Comparison of ENCODE assay signal across 18 mouse cellular contexts in the genomic region with DNA sequence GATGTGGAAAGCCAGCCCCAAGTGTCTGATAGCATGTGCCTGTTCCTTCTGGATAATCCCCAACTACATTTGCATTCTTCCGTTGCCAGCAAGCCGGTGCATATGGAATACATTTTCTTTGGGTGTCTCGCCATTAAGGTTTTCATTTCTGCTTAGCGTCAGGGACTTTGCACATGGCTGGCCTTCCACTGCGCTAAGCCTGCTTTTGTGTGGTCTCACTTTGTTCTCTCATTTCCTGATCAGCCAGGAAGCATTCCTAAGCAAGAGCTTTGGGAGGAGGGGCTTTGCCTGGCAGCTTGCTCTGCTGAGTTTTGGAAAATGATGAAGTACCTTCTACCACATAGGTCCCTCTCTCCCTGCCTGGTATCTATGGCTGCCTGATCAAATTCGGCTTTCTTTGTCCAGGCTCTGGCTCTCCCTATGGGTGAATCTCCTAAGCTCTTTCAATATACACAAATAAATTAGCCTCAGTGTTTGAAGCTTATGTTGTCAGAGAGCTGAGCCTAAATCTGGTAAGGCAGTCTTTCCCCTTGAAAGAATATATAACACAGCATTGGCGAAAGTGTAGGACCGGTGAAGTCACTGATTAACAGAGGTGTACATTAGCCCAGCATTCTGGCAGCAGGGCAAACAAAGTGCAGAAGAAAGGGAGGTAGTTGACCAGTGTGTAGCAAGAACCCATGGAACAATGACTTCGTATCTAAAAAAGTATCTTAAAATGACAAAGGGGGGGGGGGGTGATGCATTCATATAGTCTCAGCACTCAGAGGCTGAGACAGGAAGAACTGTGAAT.
DNase-seq lines count a peak whose midpoint lies in the region; ATAC-seq and TF ChIP-seq lines count a peak whose summit lies in the region.
"Had no signal": no experiment of that assay in that cellular context is flagged by ENCODE, and none has a peak within 500 bp of the region (broad histone marks: within the 10 kb centered on the region; RNA-seq: fewer than 3 reads in every experiment).

No protein-coding gene starts in this region.

- no peak overlapping the region for H3K9ac ChIP-seq in liver, embryonic 11.5 days (ENCODE audit: low read depth, low read length)
- no peak overlapping the region for H3K9ac ChIP-seq in liver, postnatal 0 days (replicated peaks)
- H3K9ac ChIP-seq: hindbrain, embryonic 12.5 days; limb, embryonic 12.5 days had no signal

- no peaks in the 10 kb centered on the region for H3K9me3 ChIP-seq in liver, embryonic 11.5 days (ENCODE audit: control insufficient read depth, low read length)
- H3K9me3 ChIP-seq in liver, postnatal 0 days (ENCODE audit: low read length), result no peaks in the 10 kb centered on the region
- H3K9me3 ChIP-seq in embryonic facial prominence, embryonic 10.5 days, result no peaks in the 10 kb centered on the region
- H3K9me3 ChIP-seq: hindbrain, embryonic 12.5 days; limb, embryonic 12.5 days had no signal

- H3K36me3 ChIP-seq in liver, embryonic 11.5 days (ENCODE audit: control insufficient read depth, insufficient read depth, low read length), result no peaks in the 10 kb centered on the region
- H3K36me3 ChIP-seq in liver, postnatal 0 days (replicated peaks; ENCODE audit: insufficient read depth, low read length), result no peaks in the 10 kb centered on the region
- no peaks in the 10 kb centered on the region for H3K36me3 ChIP-seq in embryonic facial prominence, embryonic 10.5 days (replicated peaks)
- H3K36me3 ChIP-seq: hindbrain, embryonic 12.5 days; limb, embryonic 12.5 days had no signal

- H3K27me3 ChIP-seq in liver, embryonic 11.5 days (replicated peaks; ENCODE audit: control insufficient read depth, insufficient read depth, low read length), result no peaks in the 10 kb centered on the region
- H3K27me3 ChIP-seq in liver, postnatal 0 days (ENCODE audit: insufficient read depth, low read length), result no peaks in the 10 kb centered on the region
- H3K27me3 ChIP-seq in embryonic facial prominence, embryonic 10.5 days (replicated peaks; ENCODE audit: low read depth, poor library complexity, severe bottlenecking), result 0 out of 2 replicates have a peak, but pooled peaks cover 16% of the 10 kb centered on the region
- H3K27me3 ChIP-seq: hindbrain, embryonic 12.5 days; Patski had no signal

- H3K4me1 ChIP-seq in liver, embryonic 11.5 days (replicated peaks; ENCODE audit: control insufficient read depth, insufficient read depth, low read length), result no peaks in the 10 kb centered on the region
- H3K4me1 ChIP-seq in liver, postnatal 0 days (ENCODE audit: insufficient read depth), result no peaks in the 10 kb centered on the region
- peaks cover 21% of the 10 kb centered on the region for H3K4me1 ChIP-seq in embryonic facial prominence, embryonic 10.5 days

- peak overlapping the region; percentile 39; the same call in 1 of the 2 replicates for H3K27ac ChIP-seq in liver, embryonic 11.5 days (ENCODE audit: low read depth, low read length)
- no peak overlapping the region for H3K27ac ChIP-seq in liver, postnatal 0 days (ENCODE audit: low read depth)
- H3K27ac ChIP-seq in embryonic facial prominence, embryonic 10.5 days (replicated peaks), result peak overlapping the region; percentile 40; the same call in 1 of the 2 replicates
- H3K27ac ChIP-seq: hindbrain, embryonic 12.5 days; layer of hippocampus, adult 2 months; limb, embryonic 12.5 days had no signal

- no peak for TF ChIP-seq CTCF in liver, postnatal 0 days (IDR thresholded peaks at IDR 0.05; ENCODE audit: low read depth)

- H3K4me3 ChIP-seq in liver, embryonic 11.5 days (ENCODE audit: low read depth, low read length), result no peak overlapping the region
- no peak overlapping the region for H3K4me3 ChIP-seq in liver, postnatal 0 days (ENCODE audit: low read depth, low read length)
- no peak overlapping the region for H3K4me3 ChIP-seq in embryonic facial prominence, embryonic 10.5 days
- H3K4me3 ChIP-seq: hindbrain, embryonic 12.5 days; layer of hippocampus, adult 2 months; limb, embryonic 12.5 days; myocyte had no signal

- WGBS in liver, embryonic 11.5 days, result 62% methylated on average over 9 of the region's 9 CpGs
- WGBS in liver, postnatal 0 days (ENCODE audit: insufficient replicate concordance), result 58% methylated on average over 9 of the region's 9 CpGs
- WGBS in embryonic facial prominence, embryonic 10.5 days, result 60% methylated on average over 9 of the region's 9 CpGs

- no peak for ATAC-seq in liver, embryonic 11.5 days (replicated peaks; ENCODE audit: low FRiP score)
- no peak for ATAC-seq in liver, postnatal 0 days
- ATAC-seq: intestine, postnatal 0 days; Patski had no signal

- no peak for DNase-seq in liver, embryonic 11.5 days (ENCODE audit: low spot score)
- DNase-seq in liver, postnatal 0 days, result no peak
- peak; percentile 67 for DNase-seq in embryonic facial prominence, embryonic 10.5 days (ENCODE audit: low spot score)
- peak; percentile 72 for DNase-seq in forelimb bud, embryonic 11.5 days (ENCODE audit: low read depth, low spot score)
- DNase-seq in retina, postnatal 1 day, result peak; percentile 64
- no peak for DNase-seq in frontal cortex, adult 2 months (ENCODE audit: extremely low spot score in 1 of 2, low spot score in 1 of 2)
- no peak for DNase-seq in frontal cortex, postnatal 36 days (ENCODE audit: low spot score in 2 of 2)
- DNase-seq in adrenal gland, postnatal 25 days, result no peak
- DNase-seq: adrenal gland, adult 2 months; cerebellum, postnatal 25 days; gastrocnemius, postnatal 36 days; right cerebral cortex, postnatal 4 days had no signal

- no peak for TF ChIP-seq EP300 in liver, postnatal 0 days (IDR thresholded peaks at IDR 0.05; ENCODE audit: low read depth)

- no peak overlapping the region for H3K4me2 ChIP-seq in liver, embryonic 11.5 days
- no peak overlapping the region for H3K4me2 ChIP-seq in liver, postnatal 0 days (ENCODE audit: low read depth, low read length)
- H3K4me2 ChIP-seq: hindbrain, embryonic 12.5 days; limb, embryonic 12.5 days had no signal

Comparison
In these comparisons a context has a peak if more than half of its experiments do, and no peak if none do; other contexts are left out.
1. DNase-seq: peak in embryonic facial prominence, embryonic 10.5 days (single experiment), forelimb bud, embryonic 11.5 days (single experiment) and retina, postnatal 1 day (single experiment); none in liver, embryonic 11.5 days (single experiment), liver, postnatal 0 days (single experiment), frontal cortex, adult 2 months (0 of 2), frontal cortex, postnatal 36 days (0 of 2) and adrenal gland, postnatal 25 days (single experiment).